Mouse (Mus musculus): ENCODE results near the gene Zfp451. TPM values are rescaled to one million over a fixed set of nuclear protein-coding genes. Genes with fewer than 3 reads are reported as not detected.
"Not testable (repeated sequence)": the region's sequence is repeated elsewhere in the genome, so short reads cannot be mapped to it uniquely, and the experiment has no call there.

Gene Zfp451
- polyA plus RNA-seq (2016; fragmentation: Nextera tagmentation; extraction: Ambion mirVana), result 23.5 and 23.6 TPM in 2 replicates

DNA sequence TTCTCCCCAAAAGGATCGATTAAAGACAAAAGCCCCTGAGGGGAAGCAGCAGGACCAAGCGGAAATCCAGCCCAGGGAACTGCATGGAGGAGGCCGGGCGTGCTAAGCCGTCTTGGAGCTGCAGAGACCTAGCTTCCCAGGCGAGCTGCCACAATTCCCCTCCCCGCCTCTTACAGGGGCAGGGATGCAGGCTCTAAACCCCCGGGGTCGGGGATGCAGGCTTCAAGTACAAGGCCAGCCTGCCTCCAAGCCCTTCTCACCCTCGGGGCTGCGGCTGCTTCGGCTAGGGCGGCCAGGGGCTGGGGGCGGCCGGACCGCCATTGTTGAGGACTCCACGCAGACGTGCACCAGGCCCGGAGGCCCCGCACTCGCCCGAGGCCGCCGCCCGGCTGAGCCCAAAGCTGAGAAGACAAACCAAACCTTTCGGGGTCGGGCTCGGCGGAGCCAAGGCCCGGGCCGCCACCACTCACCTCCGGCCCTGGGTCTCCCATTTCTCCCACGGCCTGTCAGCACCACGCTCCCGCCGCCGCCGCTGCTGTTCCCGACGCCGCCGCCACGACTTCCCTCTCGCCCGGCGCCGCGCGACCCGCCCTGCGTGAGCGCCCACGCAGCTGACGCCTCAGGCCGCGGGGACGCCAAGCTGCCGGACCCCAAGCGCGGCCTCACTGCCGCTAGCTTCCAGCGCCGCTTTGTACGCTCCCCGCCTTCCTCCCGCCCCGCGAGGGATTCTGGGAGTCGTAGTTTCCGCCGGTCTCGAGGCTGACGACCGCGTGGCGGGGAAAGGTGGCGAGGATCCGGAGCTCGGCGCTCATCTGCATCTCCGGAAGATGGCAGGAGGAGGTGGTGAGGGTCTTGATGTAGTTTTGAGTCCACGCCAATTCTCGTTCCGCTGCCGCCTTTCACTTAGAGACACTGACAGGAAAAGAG lies at the start of gene Zfp451:
Gene Zfp451 (minus strand): TSS at position 728 of the 927 bp plus-strand sequence.
- no peaks in the 10 kb centered on the region for H3K27me3 ChIP-seq (replicated peaks)
- peak within 1 kb of the TSS; percentile 84 for H3K4me3 ChIP-seq
- peak within 1 kb of the TSS; percentile 75 for H3K4me2 ChIP-seq
- H3K9ac ChIP-seq, result peak within 1 kb of the TSS; percentile 92
- under 1% methylated on average over 77 of the region's 85 CpGs for WGBS
- peaks cover 18% of the 10 kb centered on the region for H3K4me1 ChIP-seq (replicated peaks)
- ATAC-seq (ENCODE audit: insufficient number of reproducible peaks, low FRiP score), result peak; percentile 94
- H3K9me3 ChIP-seq (replicated peaks), result no peaks in the 10 kb centered on the region
- peak within 1 kb of the TSS; percentile 89 for H3K27ac ChIP-seq (ENCODE audit: poor library complexity, severe bottlenecking)
- H3K36me3 ChIP-seq, result peaks cover 32% of the 10 kb centered on the region

- H3K9me3 ChIP-seq (replicated peaks), result no peaks in the 10 kb centered on the region; the same call in 1 of the 2 replicates
- H3K36me3 ChIP-seq, result no peaks in the 10 kb centered on the region
- no peak for ATAC-seq (ENCODE audit: insufficient number of reproducible peaks, low FRiP score)
- WGBS, result 87% methylated on average over 2 of the region's 2 CpGs
- no peak overlapping the region for H3K9ac ChIP-seq
- no peak overlapping the region for H3K4me3 ChIP-seq
- no peak overlapping the region for H3K4me2 ChIP-seq
- H3K27ac ChIP-seq (ENCODE audit: poor library complexity, severe bottlenecking), result no peak overlapping the region
- H3K27me3 ChIP-seq (replicated peaks), result no peaks in the 10 kb centered on the region
- no peaks in the 10 kb centered on the region for H3K4me1 ChIP-seq (replicated peaks)
Observed at GRCm38 (mm10) chr1:33846807-33847206, 32.4 kb upstream of the Zfp451 start.

- no peaks in the 10 kb centered on the region for H3K4me1 ChIP-seq (replicated peaks)
- 82% methylated on average over 6 of the region's 6 CpGs for WGBS
- no peak for ATAC-seq (ENCODE audit: insufficient number of reproducible peaks, low FRiP score)
Observed at GRCm38 (mm10) chr1:33843823-33844222, 29.4 kb upstream of the Zfp451 start.

DNA sequence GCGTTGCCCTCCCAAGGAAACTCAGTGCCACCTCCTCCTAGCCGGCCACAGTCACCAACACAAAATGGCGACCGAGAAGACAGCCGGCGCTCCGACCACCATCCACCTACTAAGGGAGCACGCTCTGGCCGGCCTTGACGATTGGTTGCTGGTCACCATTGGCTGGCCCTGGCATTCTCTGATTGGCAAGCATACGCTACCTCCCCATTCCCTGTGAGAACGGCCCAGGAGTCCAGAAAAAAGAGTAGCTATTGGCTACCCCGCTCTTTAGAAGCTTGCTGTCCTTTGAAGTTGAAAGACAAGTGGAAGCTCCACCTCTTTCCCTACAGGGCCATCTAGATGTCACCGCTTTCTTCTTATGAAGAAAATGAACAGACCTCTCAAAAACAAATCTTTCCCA lies 24.6 kb upstream of the Zfp451 start:
- H3K27me3 ChIP-seq (replicated peaks); ATAC-seq (ENCODE audit: insufficient number of reproducible peaks, low FRiP score); H3K9me3 ChIP-seq (replicated peaks); H3K4me2 ChIP-seq; H3K27ac ChIP-seq (ENCODE audit: poor library complexity, severe bottlenecking); H3K9ac ChIP-seq; H3K36me3 ChIP-seq; H3K4me1 ChIP-seq (replicated peaks); H3K4me3 ChIP-seq: not testable (repeated sequence)
- 91% methylated on average over 14 of the region's 14 CpGs for WGBS

More at GRCm38 (mm10) chr1:33843823-33844222, 29.4 kb upstream of the Zfp451 start:
- Histone ChIP-seq H3K27ac (ENCODE audit: poor library complexity, severe bottlenecking) (no peak overlapping the region), H3K4me2 (no peak overlapping the region), H3K36me3 (no peaks in the 10 kb centered on the region), H3K27me3 (replicated peaks) (no peaks in the 10 kb centered on the region), H3K9ac (no peak overlapping the region), H3K4me3 (no peak overlapping the region), H3K9me3 (replicated peaks) (no peaks in the 10 kb centered on the region; the same call in 1 of the 2 replicates)

DNA sequence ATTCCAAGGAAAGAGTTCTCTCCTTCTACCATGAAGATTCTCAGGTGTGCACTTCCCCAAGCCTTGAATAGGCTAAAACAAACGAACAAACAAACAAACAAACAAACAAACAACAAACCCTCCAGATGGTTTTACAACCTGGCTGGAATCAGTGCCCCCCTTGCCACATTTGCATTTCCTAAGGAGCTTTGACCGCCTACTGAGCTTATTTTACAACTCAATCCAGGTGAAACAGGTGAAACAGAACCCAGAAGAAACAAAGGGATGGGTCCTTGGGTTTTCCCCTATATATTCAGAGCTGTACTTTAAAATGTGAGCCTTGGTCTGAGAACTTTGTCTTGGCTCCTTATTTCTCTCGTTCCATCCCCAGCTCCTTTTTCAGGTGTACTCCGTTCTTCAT lies 16.2 kb upstream of the Zfp451 start:
- Histone ChIP-seq H3K36me3 (no peaks in the 10 kb centered on the region), H3K27ac (ENCODE audit: poor library complexity, severe bottlenecking) (no peak overlapping the region), H3K27me3 (replicated peaks) (no peaks in the 10 kb centered on the region), H3K9me3 (replicated peaks) (peaks cover 5% of the 10 kb centered on the region), H3K4me1 (replicated peaks) (no peaks in the 10 kb centered on the region), H3K4me3 (no peak overlapping the region), H3K9ac (no peak overlapping the region), H3K4me2 (no peak overlapping the region)
- WGBS, result 59% methylated on average over 4 of the region's 4 CpGs
- no peak for ATAC-seq (ENCODE audit: insufficient number of reproducible peaks, low FRiP score)

DNA sequence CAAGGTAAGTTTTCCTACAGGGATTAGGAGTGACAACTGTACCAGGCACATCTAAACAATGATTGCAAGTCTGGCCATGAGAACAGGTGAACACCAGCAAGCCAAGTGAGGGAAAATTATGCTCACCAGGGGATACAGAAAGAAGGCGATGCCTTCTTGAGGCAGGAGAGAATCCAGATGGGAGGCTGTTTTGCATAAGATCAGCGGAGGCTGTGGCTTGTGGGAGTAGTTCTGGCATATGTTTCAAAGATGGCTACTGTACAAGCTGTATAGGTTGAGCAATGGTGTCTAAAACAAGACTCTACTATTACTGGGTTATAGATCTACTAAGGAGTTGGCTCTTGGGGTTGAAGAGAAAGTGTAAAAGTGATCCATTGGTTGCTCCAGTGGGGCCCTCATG lies 3.5 kb upstream of the Zfp451 start:
- no peak for ATAC-seq (ENCODE audit: insufficient number of reproducible peaks, low FRiP score)
- Histone ChIP-seq H3K9ac (no peak overlapping the region), H3K27ac (ENCODE audit: poor library complexity, severe bottlenecking) (no peak overlapping the region), H3K4me1 (replicated peaks) (peaks cover 11% of the 10 kb centered on the region), H3K4me2 (no peak overlapping the region), H3K9me3 (replicated peaks) (no peaks in the 10 kb centered on the region), H3K36me3 (peaks cover 4% of the 10 kb centered on the region), H3K27me3 (replicated peaks) (no peaks in the 10 kb centered on the region), H3K4me3 (no peak overlapping the region)
- WGBS, result 84% methylated on average over 2 of the region's 2 CpGs

- Histone ChIP-seq H3K9ac (peak overlapping the region; percentile 92), H3K4me2 (peak overlapping the region; percentile 75), H3K4me3 (peak overlapping the region; percentile 84), H3K27me3 (replicated peaks) (no peaks in the 10 kb centered on the region), H3K36me3 (peaks cover 37% of the 10 kb centered on the region), H3K27ac (ENCODE audit: poor library complexity, severe bottlenecking) (peak overlapping the region; percentile 89), H3K4me1 (replicated peaks) (peaks cover 18% of the 10 kb centered on the region), H3K9me3 (replicated peaks) (no peaks in the 10 kb centered on the region)
- 8% methylated on average over 11 of the region's 11 CpGs for WGBS
- ATAC-seq (ENCODE audit: insufficient number of reproducible peaks, low FRiP score), result no peak; the same call in 1 of the 2 replicates
Observed at GRCm38 (mm10) chr1:33813495-33813867, 914 bp downstream of the Zfp451 start.

DNA sequence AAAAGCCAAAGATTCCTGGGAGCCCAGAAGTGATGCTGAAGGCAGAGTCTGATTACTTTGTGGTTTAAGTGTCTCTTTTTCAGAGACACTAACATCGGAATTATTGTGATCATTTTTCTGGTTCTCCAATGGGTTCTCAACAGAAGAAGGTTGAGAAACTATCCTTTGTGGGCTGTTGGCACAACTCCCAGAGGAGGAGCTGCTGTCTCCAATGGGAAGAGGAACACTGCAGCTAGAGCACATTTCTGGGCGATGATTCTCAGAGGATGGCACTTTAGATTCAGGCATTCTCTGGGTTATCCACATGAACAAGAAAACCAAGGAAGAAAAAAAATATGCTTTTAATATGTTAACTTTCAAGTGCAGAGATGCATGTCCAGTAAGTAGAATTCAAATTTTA lies 11.1 kb downstream of the Zfp451 start:
- no peak for ATAC-seq (ENCODE audit: insufficient number of reproducible peaks, low FRiP score)
- no peak overlapping the region for H3K9ac ChIP-seq
- H3K4me3 ChIP-seq, result no peak overlapping the region
- no peak overlapping the region for H3K27ac ChIP-seq (ENCODE audit: poor library complexity, severe bottlenecking)
- WGBS, result 95% methylated on average over 2 of the region's 2 CpGs
- peaks cover 62% of the 10 kb centered on the region for H3K36me3 ChIP-seq
- H3K4me2 ChIP-seq, result no peak overlapping the region
- H3K4me1 ChIP-seq (replicated peaks), result no peaks in the 10 kb centered on the region
- H3K27me3 ChIP-seq (replicated peaks), result no peaks in the 10 kb centered on the region
- no peaks in the 10 kb centered on the region for H3K9me3 ChIP-seq (replicated peaks)

DNA sequence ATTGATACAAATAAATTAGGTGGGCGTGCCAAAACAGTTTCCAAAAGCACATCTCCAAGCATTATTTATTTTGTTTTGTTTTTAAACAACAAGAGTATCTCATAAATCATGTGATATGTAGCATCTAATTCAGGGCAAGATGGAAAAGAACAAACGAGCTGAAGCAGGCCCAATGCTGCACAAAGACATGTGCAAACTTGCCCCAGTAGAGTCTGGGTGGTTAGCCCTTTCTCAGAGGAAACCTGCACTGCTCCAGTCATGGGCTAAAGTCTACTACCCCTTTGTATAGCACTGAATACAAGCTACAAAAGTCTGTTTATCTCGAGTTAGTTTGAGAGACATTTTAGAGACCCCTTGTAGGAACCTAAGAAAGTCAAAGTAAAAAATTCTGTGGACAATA lies 14.8 kb downstream of the Zfp451 start:
- Histone ChIP-seq H3K36me3 (peaks cover 53% of the 10 kb centered on the region), H3K27ac (ENCODE audit: poor library complexity, severe bottlenecking) (no peak overlapping the region), H3K4me2 (no peak overlapping the region), H3K27me3 (replicated peaks) (no peaks in the 10 kb centered on the region), H3K9me3 (replicated peaks) (no peaks in the 10 kb centered on the region), H3K4me1 (replicated peaks) (no peaks in the 10 kb centered on the region), H3K4me3 (no peak overlapping the region), H3K9ac (no peak overlapping the region)
- 86% methylated on average over 3 of the region's 3 CpGs for WGBS
- ATAC-seq (ENCODE audit: insufficient number of reproducible peaks, low FRiP score), result no peak

DNA sequence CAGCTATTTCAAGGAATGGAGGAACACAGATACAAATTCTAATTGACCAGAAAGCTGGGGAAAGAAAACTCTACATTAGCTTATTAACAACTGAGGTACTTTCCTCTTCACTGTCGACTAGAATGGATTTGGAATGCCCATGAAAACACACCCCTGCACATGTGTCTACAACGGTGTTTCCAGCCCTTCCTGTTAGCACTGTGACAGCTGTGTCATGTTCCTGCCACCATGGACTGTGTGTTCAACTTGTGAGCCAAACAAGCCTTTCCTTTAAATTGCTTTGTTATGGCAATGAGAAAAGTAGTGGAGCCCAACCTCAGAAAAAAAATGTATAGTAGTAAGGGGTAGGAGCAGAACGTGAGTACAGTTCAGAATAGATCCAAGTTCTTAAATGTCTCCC lies 25.9 kb downstream of the Zfp451 start:
- no peak for ATAC-seq (ENCODE audit: insufficient number of reproducible peaks, low FRiP score)
- no peaks in the 10 kb centered on the region for H3K9me3 ChIP-seq (replicated peaks)
- peaks cover 15% of the 10 kb centered on the region for H3K36me3 ChIP-seq
- H3K27ac ChIP-seq (ENCODE audit: poor library complexity, severe bottlenecking), result no peak overlapping the region
- H3K4me1 ChIP-seq (replicated peaks), result 0 out of 2 replicates have a peak, but pooled peaks cover 5% of the 10 kb centered on the region
- H3K27me3 ChIP-seq (replicated peaks), result no peaks in the 10 kb centered on the region
- no peak overlapping the region for H3K4me2 ChIP-seq
- 50% methylated on average over 3 of the region's 3 CpGs for WGBS
- H3K9ac ChIP-seq, result no peak overlapping the region
- no peak overlapping the region for H3K4me3 ChIP-seq

- Histone ChIP-seq H3K27me3 (replicated peaks) (no peaks in the 10 kb centered on the region), H3K36me3 (peaks cover 17% of the 10 kb centered on the region), H3K27ac (ENCODE audit: poor library complexity, severe bottlenecking) (no peak overlapping the region), H3K4me3 (no peak overlapping the region), H3K9ac (no peak overlapping the region), H3K4me1 (replicated peaks) (0 out of 2 replicates have a peak, but pooled peaks cover 5% of the 10 kb centered on the region), H3K4me2 (no peak overlapping the region), H3K9me3 (replicated peaks) (no peaks in the 10 kb centered on the region)
- no peak for ATAC-seq (ENCODE audit: insufficient number of reproducible peaks, low FRiP score)
- WGBS, result 82% methylated on average over 5 of the region's 5 CpGs
Observed at GRCm38 (mm10) chr1:33788072-33788471, 26.3 kb downstream of the Zfp451 start.

Data from heart, embryonic 12.5 days (tissue).